Mouse (Mus musculus) adrenal gland, adult (tissue): ENCODE data around the gene Trib2.

Experiments
- DNase-seq, 2 experiments: peaks; one replicate each; pipeline ENCODE4 v3.0.0; 2022 to 2023; ENCODE audit warnings: low spot score in 1 of 2; ENCODE audit not compliant: inconsistent age in 2 of 2

The Trib2 gene

GRCm38 (mm10) chr12:15816740-15817178, at the start of gene Trib2:
Gene Trib2 (minus strand): TSS chr12:15816922.
- DNase-seq, result peak; percentile 92 to 98

- no peak for DNase-seq
Measured at GRCm38 (mm10) chr12:15858005-15858404, 41.3 kb upstream of the Trib2 start.

GRCm38 (mm10) chr12:15855891-15856290, 39.2 kb upstream of the Trib2 start:
- no peak for DNase-seq

GRCm38 (mm10) chr12:15852781-15853180, 36.1 kb upstream of the Trib2 start:
- peak in 1 of 2 experiments; percentile 47 for DNase-seq

- DNase-seq, result no peak
Measured at GRCm38 (mm10) chr12:15852031-15852430, 35.3 kb upstream of the Trib2 start.

GRCm38 (mm10) chr12:15850441-15850895, 33.7 kb upstream of the Trib2 start:
- peak in 1 of 2 experiments; percentile 57 for DNase-seq

GRCm38 (mm10) chr12:15849861-15850294, 33.2 kb upstream of the Trib2 start:
- DNase-seq, result peak in 1 of 2 experiments; percentile 85

- DNase-seq, result no peak
Measured at GRCm38 (mm10) chr12:15848391-15848790, 31.7 kb upstream of the Trib2 start.

- DNase-seq, result no peak
Measured at GRCm38 (mm10) chr12:15844701-15845100, 28.0 kb upstream of the Trib2 start.

- DNase-seq, result no peak
Measured at GRCm38 (mm10) chr12:15840864-15841557, 24.3 kb upstream of the Trib2 start.

- DNase-seq, result peak in 1 of 2 experiments; percentile 62
Measured at GRCm38 (mm10) chr12:15838201-15838600, 21.5 kb upstream of the Trib2 start.

- DNase-seq, result no peak
Measured at GRCm38 (mm10) chr12:15837566-15837965, 20.8 kb upstream of the Trib2 start.

- DNase-seq, result peak in 1 of 2 experiments; percentile 54
Measured at GRCm38 (mm10) chr12:15832674-15833052, 15.9 kb upstream of the Trib2 start.

GRCm38 (mm10) chr12:15831941-15832673, 15.4 kb upstream of the Trib2 start:
- no peak for DNase-seq

GRCm38 (mm10) chr12:15830750-15831149, 14.0 kb upstream of the Trib2 start:
- no peak for DNase-seq

- peak in 1 of 2 experiments; percentile 38 for DNase-seq
Measured at GRCm38 (mm10) chr12:15828815-15829398, 12.2 kb upstream of the Trib2 start.

- DNase-seq, result no peak
Measured at GRCm38 (mm10) chr12:15821019-15821418, 4.3 kb upstream of the Trib2 start.

GRCm38 (mm10) chr12:15817365-15817764, 643 bp upstream of the Trib2 start:
- DNase-seq, result no peak

- DNase-seq, result peak; percentile 66 to 89
Measured at GRCm38 (mm10) chr12:15816254-15816605, 492 bp downstream of the Trib2 start.

- DNase-seq, result peak; percentile 71 to 92
Measured at GRCm38 (mm10) chr12:15815576-15816253, 1.0 kb downstream of the Trib2 start.

- DNase-seq, result peak in 1 of 2 experiments; percentile 84
Measured at GRCm38 (mm10) chr12:15815170-15815575, 1.5 kb downstream of the Trib2 start.
